Mouse (Mus musculus) erythroblast, adult 5-6 weeks (primary cell): Measurements from ENCODE around the gene Trp53rkb. TPM values are rescaled to one million over a fixed set of nuclear protein-coding genes. Genes with fewer than 3 reads are reported as not detected.

Experiments
- ATAC-seq: replicated peaks from 2 replicates; pipeline ENCODE4 v1.8.0; 2016; ENCODE audit warnings: moderate number of reproducible peaks, mild to moderate bottlenecking, moderate TSS enrichment, inconsistent platforms; ENCODE audit not compliant: poor library complexity, low FRiP score, severe bottlenecking
- total RNA-seq, 2 experiments: library from RNA; stranded (forward) in 1 of 2; stranded (reverse) in 1 of 2; fragments of 150-400 nt in 1 of 2; fragments of 200-764, 138-1000 nt in 1 of 2; gene quantifications; 2 replicates each; pipeline versions ENCODE4 v1.2.3 to v1.2.4; 2015 to 2017; ENCODE audit warnings: low replicate concordance in 2 of 2

Gene Trp53rkb
- total RNA-seq, 2 experiments from 2014 or later, result 0.38 TPM; not detected in 1

GRCm38 (mm10) chr2:166824998-166825397 lies 32.7 kb downstream of the Trp53rkb start:
- ATAC-seq, result no peak

DNA sequence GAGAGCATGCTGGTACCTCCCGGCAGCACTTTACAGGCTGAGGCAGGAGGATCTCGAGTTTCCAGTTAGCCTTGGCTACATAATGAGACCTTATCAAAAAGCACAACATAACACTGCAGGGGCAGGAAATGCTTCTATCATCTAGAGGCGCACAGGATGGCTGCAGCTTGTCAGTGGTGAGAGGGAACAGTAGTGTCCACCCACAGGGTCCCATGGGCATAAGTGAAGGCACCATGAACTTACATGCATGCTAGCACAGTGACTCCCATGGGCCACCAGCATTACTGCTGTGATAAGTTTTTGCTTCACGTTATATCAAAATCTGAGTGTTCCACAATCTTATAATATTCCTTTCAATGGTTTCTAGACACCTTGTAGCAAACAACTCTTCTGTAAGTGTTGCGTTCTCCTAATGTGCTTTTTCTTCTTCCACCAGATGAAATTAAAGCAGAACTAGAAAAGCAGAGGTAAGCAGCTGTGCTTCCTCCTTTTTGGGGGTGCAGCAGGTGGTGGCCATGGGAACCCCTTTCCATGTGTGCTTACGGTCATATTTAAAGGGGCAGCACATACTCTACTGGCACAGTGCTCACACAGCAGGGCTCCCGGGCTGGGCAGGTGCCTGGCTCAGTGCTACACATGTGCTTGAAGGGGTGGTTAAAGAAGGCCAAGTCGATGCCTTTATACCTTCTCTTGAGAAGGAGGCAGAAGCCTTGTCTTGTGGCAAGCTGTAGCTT lies 34.3 kb downstream of the Trp53rkb start:
- ATAC-seq, result no peak

- no peak for ATAC-seq
Measured at GRCm38 (mm10) chr2:166828306-166828705, 36.0 kb downstream of the Trp53rkb start.

DNA sequence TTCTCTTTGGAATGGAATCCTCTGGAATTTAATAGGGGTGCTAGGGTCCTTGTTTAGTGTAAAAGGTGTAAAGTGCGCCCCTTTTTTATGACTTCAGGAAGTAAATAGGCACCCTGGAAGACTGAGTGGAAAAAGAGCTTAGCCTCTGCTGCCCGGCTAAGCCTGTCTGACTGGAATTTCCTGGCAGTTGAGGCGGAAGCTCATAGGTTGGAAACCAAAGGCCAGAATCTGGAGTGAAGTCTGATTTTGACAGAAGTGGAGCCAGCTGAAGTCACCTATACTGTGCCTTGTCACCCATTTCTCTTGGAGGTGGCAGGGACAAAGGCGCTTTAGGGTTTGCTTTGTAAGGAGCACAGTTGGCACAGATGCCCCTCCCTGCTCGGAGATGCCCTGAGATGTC lies 38.0 kb downstream of the Trp53rkb start:
- ATAC-seq, result no peak

- no peak for ATAC-seq
Measured at GRCm38 (mm10) chr2:166834091-166834490, 41.8 kb downstream of the Trp53rkb start.

DNA sequence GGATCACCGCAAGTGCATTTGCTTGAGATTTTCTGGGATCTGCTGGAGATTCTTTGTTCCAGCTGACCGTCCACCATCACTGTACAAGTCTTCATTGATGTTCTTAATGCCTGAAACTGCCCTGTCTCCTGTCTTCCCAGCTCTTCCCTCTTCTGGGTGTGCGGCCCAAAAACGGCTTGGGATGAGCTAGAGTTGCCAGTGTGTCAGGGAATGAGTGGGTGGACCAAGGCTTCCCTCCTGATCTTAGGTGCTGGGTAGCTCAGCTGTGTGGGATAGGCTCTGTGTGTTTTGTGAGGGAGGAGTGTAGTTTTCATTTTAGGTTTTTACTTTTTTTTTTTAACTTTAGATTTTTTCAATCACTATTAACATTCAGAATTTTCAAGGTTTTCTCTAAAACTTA lies 42.5 kb downstream of the Trp53rkb start:
- ATAC-seq, result no peak

GRCm38 (mm10) chr2:166835581-166835980 lies 43.2 kb downstream of the Trp53rkb start:
- ATAC-seq, result no peak

- ATAC-seq, result no peak
Measured at GRCm38 (mm10) chr2:166841813-166842212, 49.5 kb downstream of the Trp53rkb start.

Other genes with a start within 250 kb of the Trp53rkb start
- gene Prex1, start 78.7 kb upstream of the Trp53rkb start, total RNA-seq (2015; ENCODE audit: low replicate concordance), result 15.9 and 26.5 TPM in 2 replicates
- 19.8 and 35.4 TPM in 2 replicates for gene Prex1, start 78.7 kb upstream of the Trp53rkb start, total RNA-seq (2017; ENCODE audit: low replicate concordance)
- 6.9 and 9.4 TPM in 2 replicates for gene Arfgef2, start 13.1 kb downstream of the Trp53rkb start, total RNA-seq (2015; ENCODE audit: low replicate concordance)
- 5.6 and 7.1 TPM in 2 replicates for gene Arfgef2, start 13.1 kb downstream of the Trp53rkb start, total RNA-seq (2017; ENCODE audit: low replicate concordance)
- gene Cse1l, start 113.5 kb downstream of the Trp53rkb start, total RNA-seq (2015; ENCODE audit: low replicate concordance), result 45.6 and 53.0 TPM in 2 replicates
- gene Cse1l, start 113.5 kb downstream of the Trp53rkb start, total RNA-seq (2017; ENCODE audit: low replicate concordance), result 34.1 and 51.6 TPM in 2 replicates
- 13.6 and 24.0 TPM in 2 replicates for gene Stau1, start 203.8 kb downstream of the Trp53rkb start, total RNA-seq (2015; ENCODE audit: low replicate concordance)
- 29.5 and 46.3 TPM in 2 replicates for gene Stau1, start 203.8 kb downstream of the Trp53rkb start, total RNA-seq (2017; ENCODE audit: low replicate concordance)
- 14.2 and 21.5 TPM in 2 replicates for gene Ddx27, start 222.7 kb downstream of the Trp53rkb start, total RNA-seq (2015; ENCODE audit: low replicate concordance)
- gene Ddx27, start 222.7 kb downstream of the Trp53rkb start, total RNA-seq (2017; ENCODE audit: low replicate concordance), result 21.6 and 32.3 TPM in 2 replicates